Mouse (Mus musculus) forebrain, embryonic 14.5 days (tissue): Measurements from ENCODE around the gene Snrpd3. TPM values are rescaled to one million over a fixed set of nuclear protein-coding genes. Genes with fewer than 3 reads are reported as not detected.
"Not testable (repeated sequence)": the region's sequence is repeated elsewhere in the genome, so short reads cannot be mapped to it uniquely, and the experiment has no call there.

Experiments
- ATAC-seq: fragments of 200-750 bp; cut with Nextera tagmentation; 2 replicates; pipeline ENCODE4 v1.8.0; 2017; ENCODE audit warnings: mild to moderate bottlenecking, moderate library complexity
- DNase-seq: peaks from one replicate; pipeline ENCODE4 v3.0.0-alpha.2; 2015; ENCODE audit warnings: low spot score
- H3K27ac ChIP-seq: fragments of 300-500 bp; sonication (generic); 2 replicates; pipeline ENCODE4 v1.5.1; 2014; ENCODE audit warnings: low read depth, mild to moderate bottlenecking, control low read depth, low read length, moderate library complexity
- H3K27me3 ChIP-seq: fragments of 300-500 bp; sonication (generic); replicated peaks from 2 replicates; pipeline ENCODE4 v1.6.1; 2014; ENCODE audit warnings: low read length, control low read depth, mixed read lengths; ENCODE audit not compliant: control insufficient read depth, insufficient read depth
- H3K36me3 ChIP-seq: fragments of 300-500 bp; sonication (generic); 2 replicates; pipeline ENCODE4 v1.6.1; 2014; ENCODE audit warnings: low read length, control low read depth; ENCODE audit not compliant: control insufficient read depth, insufficient read depth
- H3K4me1 ChIP-seq: fragments of 300-500 bp; sonication (generic); 2 replicates; pipeline ENCODE4 v1.6.1; 2014; ENCODE audit warnings: antibody characterized with exemption, low read length, control low read depth; ENCODE audit not compliant: control insufficient read depth, insufficient read depth
- H3K4me2 ChIP-seq: fragments of 300-500 bp; sonication (generic); 2 replicates; pipeline ENCODE4 v1.6.1; 2014; ENCODE audit warnings: mild to moderate bottlenecking, control low read depth, low read length
- H3K4me3 ChIP-seq: fragments of 300-500 bp; sonication (generic); 2 replicates; pipeline ENCODE4 v1.5.1; 2014; ENCODE audit warnings: low read depth, low read length, control low read depth
- H3K9ac ChIP-seq: fragments of 300-500 bp; sonication (generic); 2 replicates; pipeline ENCODE4 v1.6.1; 2014; ENCODE audit warnings: mild to moderate bottlenecking, low read length, control low read depth, moderate library complexity
- H3K9me3 ChIP-seq: fragments of 300-500 bp; sonication (generic); replicated peaks from 2 replicates; pipeline ENCODE4 v1.6.1; 2016; ENCODE audit warnings: low read length, control low read depth, mixed read lengths; ENCODE audit not compliant: control insufficient read depth
- WGBS: fragments of 180-500 bp; shearing (Covaris S2); extraction: QIAGEN DNeasy Blood & Tissue Kit; methylation state at CpG from one replicate; pipeline ENCODE4 v1.1.7; 2014; 5-methylcytosine and 5-hydroxymethylcytosine counted together
- polyA plus RNA-seq: library from polyadenylated mRNA; unstranded; fragments of >200 nt; fragmentation: Nextera tagmentation; extraction: Ambion mirVana; gene quantifications from 2 replicates; pipeline ENCODE4 v1.2.1, GENCODE M21; 2014

The Snrpd3 gene
- polyA plus RNA-seq: 137 and 144 TPM in 2 replicates

DNA sequence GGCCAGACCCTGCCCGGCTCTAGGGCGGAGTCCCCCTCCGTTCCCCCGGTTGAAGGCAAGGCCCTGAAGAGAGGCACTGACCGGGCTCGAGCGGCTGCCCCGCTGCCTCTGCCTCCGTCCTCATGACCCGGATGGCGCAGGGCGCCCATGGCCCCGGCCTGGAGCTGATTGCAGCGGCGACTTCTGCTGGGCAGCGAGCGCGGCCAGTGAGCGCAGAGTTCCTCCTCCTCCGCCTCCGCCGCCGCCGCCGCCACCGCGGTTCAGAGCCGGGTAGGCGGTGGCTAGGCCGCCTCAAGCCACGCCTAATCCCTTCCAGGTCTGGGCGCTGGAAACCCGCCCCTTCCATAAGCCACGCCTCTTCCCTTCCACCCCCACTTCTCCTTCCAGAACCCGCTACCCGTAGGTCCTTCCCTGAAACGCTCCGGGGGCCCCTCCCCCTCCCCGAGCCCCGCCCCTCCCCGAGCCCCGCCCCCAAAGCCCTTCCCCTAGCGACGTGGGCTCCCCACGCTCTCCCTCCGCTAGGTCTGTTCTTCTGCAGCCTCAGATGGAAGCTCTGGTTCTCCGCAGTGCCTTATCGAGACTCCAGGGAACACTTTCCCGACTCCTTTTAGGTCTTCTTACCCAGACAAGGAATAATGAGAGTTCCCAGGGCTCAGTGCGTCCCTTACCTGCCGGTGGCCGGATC is at the start of gene Snrpd3:
TSS of gene Snrpd3 (plus strand) at position 479 of the 685 bp plus-strand sequence.
- peak within 1 kb of the TSS; percentile 94 for H3K9ac ChIP-seq
- peak within 1 kb of the TSS; percentile 85 for H3K4me3 ChIP-seq
- WGBS: under 1% methylated on average over 47 of the region's 52 CpGs
- H3K27me3 ChIP-seq: no peaks in the 10 kb centered on the region
- H3K9me3 ChIP-seq: no peaks in the 10 kb centered on the region
- ATAC-seq (peak; percentile 96), DNase-seq (peak; percentile 98)
- H3K4me2 ChIP-seq: peak within 1 kb of the TSS; percentile 90
- peaks cover 26% of the 10 kb centered on the region for H3K36me3 ChIP-seq
- peak within 1 kb of the TSS; percentile 96 for H3K27ac ChIP-seq
- H3K4me1 ChIP-seq: peaks cover 14% of the 10 kb centered on the region; the same call in 1 of the 2 replicates

DNA sequence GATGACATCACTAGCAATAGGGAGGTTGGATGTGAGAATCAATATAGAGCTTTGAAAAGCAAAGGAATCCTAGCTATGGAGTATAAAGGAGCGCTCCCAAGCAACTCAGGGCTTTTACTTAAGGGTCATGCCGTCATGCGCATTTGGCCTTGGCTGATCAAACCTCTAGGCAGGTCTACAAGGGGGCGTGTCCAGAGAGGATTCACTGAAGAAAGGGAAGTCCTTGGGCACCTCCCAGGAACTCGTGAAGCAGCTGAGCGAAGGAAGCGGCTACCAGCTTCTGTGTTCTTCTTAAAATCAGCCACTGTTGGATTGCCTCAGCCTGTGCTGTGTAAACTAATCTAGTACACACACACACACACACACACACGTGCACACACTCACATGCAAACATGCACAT is 43.9 kb upstream of the Snrpd3 start:
- H3K4me1 ChIP-seq: no peaks in the 10 kb centered on the region

DNA sequence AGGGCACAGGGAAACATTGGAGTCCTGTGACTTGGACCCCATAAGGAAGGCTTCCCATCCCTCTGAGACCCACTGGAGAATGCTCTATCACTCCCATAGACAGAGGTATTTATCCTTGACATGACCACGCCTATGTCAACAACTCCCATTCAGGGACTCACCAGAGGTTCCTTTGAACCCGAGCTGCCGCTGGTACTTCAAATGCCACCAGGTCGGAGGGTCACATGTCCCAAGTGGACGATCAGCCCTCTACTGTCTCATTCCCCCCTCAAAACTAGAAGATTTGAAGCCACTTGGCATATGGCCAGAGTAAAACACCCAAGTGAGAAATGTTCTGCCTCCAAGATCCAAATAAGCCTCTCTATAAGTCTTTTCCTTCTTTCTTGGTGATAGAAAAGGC is 42.8 kb upstream of the Snrpd3 start:
- Histone ChIP-seq H3K36me3 (no peaks in the 10 kb centered on the region), H3K4me3 (no peak overlapping the region), H3K4me2 (no peak overlapping the region), H3K4me1 (no peaks in the 10 kb centered on the region), H3K9ac (no peak overlapping the region), H3K27me3 (no peaks in the 10 kb centered on the region), H3K9me3 (no peaks in the 10 kb centered on the region), H3K27ac (peak overlapping the region; percentile 33; the same call in 1 of the 2 replicates)
- DNase-seq (no peak), ATAC-seq (no peak)
- 52% methylated on average over 5 of the region's 5 CpGs for WGBS

More for the DNA sequence above, 43.9 kb upstream of the Snrpd3 start:
- DNase-seq: no peak
- no peak overlapping the region for H3K4me2 ChIP-seq
- ATAC-seq: no peak
- 82% methylated on average over 8 of the region's 8 CpGs for WGBS
- H3K9me3 ChIP-seq: no peaks in the 10 kb centered on the region
- no peak overlapping the region for H3K9ac ChIP-seq
- H3K27ac ChIP-seq: no peak overlapping the region
- no peaks in the 10 kb centered on the region for H3K27me3 ChIP-seq
- no peaks in the 10 kb centered on the region for H3K36me3 ChIP-seq
- no peak overlapping the region for H3K4me3 ChIP-seq

DNA sequence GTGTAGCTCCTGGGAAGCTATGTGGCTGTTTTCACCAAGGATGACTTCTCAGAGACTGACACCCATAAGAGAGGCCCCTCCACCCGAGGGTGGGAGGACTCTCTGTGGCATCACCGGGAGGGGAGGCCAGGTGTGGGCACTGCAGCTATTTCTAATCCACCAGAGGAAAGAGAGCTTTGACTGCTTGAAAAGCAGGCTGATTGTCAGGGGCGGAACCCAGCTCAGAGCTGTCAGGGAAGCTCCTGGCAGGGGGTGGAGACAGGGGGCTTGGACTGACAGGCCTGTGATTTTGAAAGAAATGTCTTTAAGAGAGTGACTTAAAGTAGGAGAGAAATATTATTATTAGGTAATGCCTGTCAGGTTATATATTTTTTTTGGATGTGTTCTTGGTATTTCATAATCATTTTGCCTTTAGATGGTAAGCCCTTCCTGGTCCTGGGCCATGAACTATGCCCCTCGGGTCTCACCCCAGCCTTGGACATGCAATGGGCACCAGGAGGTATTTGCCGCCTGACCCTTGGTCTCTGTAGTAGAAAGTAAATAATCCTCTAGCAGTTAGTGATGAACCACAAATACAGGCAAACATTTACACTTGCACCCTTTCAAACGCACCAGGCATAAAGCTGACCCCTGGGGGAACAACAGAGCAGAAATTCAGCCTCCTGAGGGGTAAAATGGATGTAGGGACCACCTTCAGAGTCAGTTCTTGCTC is 42.1 kb upstream of the Snrpd3 start:
- H3K27me3 ChIP-seq, H3K4me2 ChIP-seq, H3K4me1 ChIP-seq, H3K9me3 ChIP-seq, H3K4me3 ChIP-seq, H3K9ac ChIP-seq, H3K36me3 ChIP-seq: not testable (repeated sequence)
- ATAC-seq: peak; percentile 46; the same call in 1 of the 2 replicates
- WGBS: 25% methylated on average over 4 of the region's 6 CpGs
- DNase-seq: peak; percentile 17
- peak overlapping the region; percentile 33; the same call in 1 of the 2 replicates for H3K27ac ChIP-seq

DNA sequence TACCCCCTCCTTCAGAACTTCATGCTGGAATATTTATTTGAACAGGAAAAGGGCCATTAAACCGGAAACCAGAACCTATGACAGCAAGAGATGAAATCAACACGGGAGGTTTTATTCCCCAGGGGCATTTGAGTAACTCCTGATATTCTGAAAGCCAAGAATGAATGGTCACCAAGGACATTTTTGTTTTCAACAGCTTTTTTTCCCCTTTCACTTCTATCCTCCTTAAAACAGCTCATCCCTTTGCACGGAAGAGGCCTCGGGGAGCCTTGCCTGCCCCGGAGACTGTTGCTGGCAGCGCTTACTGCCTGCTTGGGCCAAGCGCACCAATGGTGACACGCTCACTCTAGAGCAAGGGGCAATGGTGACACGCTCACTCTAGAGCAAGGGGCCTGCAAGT is 40.3 kb upstream of the Snrpd3 start:
- H3K4me2 ChIP-seq: no peak overlapping the region
- no peaks in the 10 kb centered on the region for H3K27me3 ChIP-seq
- no peak overlapping the region for H3K9ac ChIP-seq
- H3K9me3 ChIP-seq: no peaks in the 10 kb centered on the region
- no peak overlapping the region for H3K4me3 ChIP-seq
- DNase-seq: no peak
- ATAC-seq: no peak
- WGBS: 90% methylated on average over 9 of the region's 9 CpGs
- no peaks in the 10 kb centered on the region for H3K4me1 ChIP-seq
- H3K27ac ChIP-seq: no peak overlapping the region
- no peaks in the 10 kb centered on the region for H3K36me3 ChIP-seq

DNA sequence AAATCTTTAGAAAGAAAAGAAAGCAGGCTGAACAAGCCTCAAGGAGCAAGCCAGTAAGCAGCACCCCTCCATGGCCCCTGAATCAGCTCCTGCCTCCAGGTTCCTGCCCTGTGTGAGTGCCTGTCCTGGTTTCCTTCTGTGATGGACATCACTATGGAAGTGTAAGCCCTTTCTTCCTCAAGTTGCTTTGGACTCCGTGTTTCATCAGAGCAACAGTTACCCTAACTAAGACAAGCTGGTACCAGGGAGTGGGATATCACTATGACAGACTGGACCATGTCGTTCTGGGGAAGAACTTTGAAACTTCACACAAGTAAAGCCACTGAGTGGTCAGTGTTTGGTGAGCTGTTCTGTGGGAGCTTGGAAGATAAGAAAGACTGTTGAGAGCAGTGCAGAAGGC is 37.4 kb upstream of the Snrpd3 start:
- Histone ChIP-seq H3K27ac (no peak overlapping the region), H3K9ac (no peak overlapping the region), H3K4me3 (no peak overlapping the region), H3K9me3 (no peaks in the 10 kb centered on the region), H3K27me3 (no peaks in the 10 kb centered on the region), H3K4me1 (no peaks in the 10 kb centered on the region), H3K4me2 (no peak overlapping the region), H3K36me3 (no peaks in the 10 kb centered on the region)
- DNase-seq (no peak), ATAC-seq (no peak)
- 84% methylated on average over 2 of the region's 2 CpGs for WGBS

DNA sequence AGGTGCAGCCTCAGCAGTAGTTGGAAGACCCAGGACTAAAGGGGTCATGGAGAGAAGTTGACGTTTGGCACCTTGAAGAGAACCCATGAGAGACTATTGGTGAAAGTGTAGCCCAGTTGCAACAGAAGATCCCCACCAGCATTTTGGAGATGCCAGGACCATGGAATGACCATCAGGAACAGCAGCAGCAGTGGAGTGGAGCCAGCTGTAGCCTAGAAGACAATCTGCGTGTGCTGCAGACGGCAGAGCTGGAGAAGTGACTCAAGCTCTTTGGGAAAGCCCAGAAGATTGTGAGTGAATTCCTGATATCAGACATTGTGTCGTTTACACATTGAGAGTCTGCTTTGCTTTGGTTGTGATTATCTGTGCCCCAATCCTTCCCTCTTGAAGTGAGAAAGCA is 35.6 kb upstream of the Snrpd3 start:
- no peaks in the 10 kb centered on the region for H3K27me3 ChIP-seq
- H3K9me3 ChIP-seq: no peaks in the 10 kb centered on the region
- no peak overlapping the region for H3K4me2 ChIP-seq
- ATAC-seq: no peak
- 87% methylated on average over 4 of the region's 4 CpGs for WGBS
- H3K9ac ChIP-seq: no peak overlapping the region
- H3K4me1 ChIP-seq: no peaks in the 10 kb centered on the region
- no peak overlapping the region for H3K4me3 ChIP-seq
- no peak overlapping the region for H3K27ac ChIP-seq
- no peaks in the 10 kb centered on the region for H3K36me3 ChIP-seq
- DNase-seq: no peak

DNA sequence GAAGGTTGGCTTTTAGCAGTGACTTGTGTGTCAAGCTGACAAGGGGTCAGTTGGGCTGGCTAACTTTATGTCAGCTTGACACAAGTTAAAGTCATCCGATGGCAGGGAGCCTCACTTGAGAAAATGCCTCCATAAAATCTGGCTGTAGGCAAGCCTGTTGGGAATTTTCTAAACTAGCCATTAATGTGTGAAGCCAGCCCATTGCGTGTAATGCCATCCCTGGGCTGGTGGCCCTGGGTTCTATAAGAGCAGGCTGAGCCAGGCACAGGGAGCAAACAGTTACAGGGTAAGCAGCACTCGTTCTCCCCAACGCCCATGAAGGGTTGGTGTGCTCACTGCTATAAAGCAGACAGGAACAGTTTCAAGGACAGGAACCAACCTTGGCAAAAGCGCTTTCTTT is 35.1 kb upstream of the Snrpd3 start:
- Histone ChIP-seq H3K4me2 (no peak overlapping the region), H3K36me3 (no peaks in the 10 kb centered on the region), H3K4me1 (no peaks in the 10 kb centered on the region), H3K27me3 (no peaks in the 10 kb centered on the region), H3K9ac (no peak overlapping the region), H3K9me3 (no peaks in the 10 kb centered on the region), H3K27ac (no peak overlapping the region), H3K4me3 (no peak overlapping the region)
- DNase-seq (no peak), ATAC-seq (no peak)
- WGBS: 84% methylated on average over 5 of the region's 5 CpGs

DNA sequence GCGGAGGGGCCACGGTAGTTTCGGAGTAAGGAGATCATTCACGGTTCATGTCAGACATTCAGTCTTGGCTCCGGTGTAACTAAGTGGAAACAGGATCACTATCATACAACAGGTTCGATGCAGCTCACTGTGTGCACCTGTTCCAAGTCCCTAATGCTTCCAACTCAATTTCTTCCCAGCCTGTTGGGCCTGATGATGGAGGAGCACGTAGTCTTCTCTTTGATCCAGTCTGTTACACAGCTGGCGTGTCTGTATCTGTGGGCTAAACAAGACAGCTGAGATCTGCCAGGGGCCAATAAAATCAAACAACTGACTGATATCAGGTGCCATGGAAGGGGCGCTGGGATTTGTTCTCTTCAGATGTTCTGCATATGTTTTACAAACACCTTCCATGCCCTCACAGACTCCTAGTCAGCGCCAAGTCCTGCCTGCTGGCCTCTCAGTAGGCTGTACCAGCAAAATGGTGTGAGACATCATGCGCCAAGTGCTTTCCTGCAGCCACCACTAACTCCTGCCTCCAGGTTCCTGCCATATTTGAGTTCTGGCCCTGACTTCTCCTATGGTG is 34.4 kb upstream of the Snrpd3 start:
- H3K4me3 ChIP-seq: no peak overlapping the region
- no peaks in the 10 kb centered on the region for H3K36me3 ChIP-seq
- no peaks in the 10 kb centered on the region for H3K27me3 ChIP-seq
- H3K4me1 ChIP-seq: no peaks in the 10 kb centered on the region
- H3K27ac ChIP-seq: no peak overlapping the region
- no peak overlapping the region for H3K4me2 ChIP-seq
- H3K9ac ChIP-seq: no peak overlapping the region
- ATAC-seq (no peak), DNase-seq (no peak)
- H3K9me3 ChIP-seq: no peaks in the 10 kb centered on the region
- WGBS: 85% methylated on average over 11 of the region's 11 CpGs
